Mouse (Mus musculus): ENCODE results near the gene Specc1. TPM values are rescaled to one million over a fixed set of nuclear protein-coding genes. Genes with fewer than 3 reads are reported as not detected.

Gene Specc1
- total RNA-seq, 2 experiments from 2014 or later: 10.5 to 15.9 TPM

DNA sequence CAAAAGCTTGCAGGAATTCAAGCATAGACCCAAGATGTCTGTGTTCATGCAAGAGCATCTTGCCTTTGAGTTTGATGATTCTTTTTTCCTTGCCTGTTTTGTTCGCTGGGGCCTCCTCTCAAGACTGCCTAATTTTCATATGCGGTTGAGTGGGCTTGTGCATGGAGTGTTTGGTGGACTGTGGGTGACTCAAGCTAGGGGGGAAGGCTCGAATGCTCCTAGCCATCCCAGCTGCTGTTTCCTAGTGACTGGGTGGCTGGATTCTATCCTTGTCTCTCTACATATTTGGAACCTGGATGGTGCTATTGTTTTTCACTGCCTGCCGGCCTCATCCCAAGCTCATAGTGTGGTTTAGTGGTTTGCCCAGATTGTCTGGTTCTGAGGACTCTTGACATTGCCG, 8.0 kb downstream of the Specc1 start:
- intact Hi-C loops (cut with DNase I): no loop called here
- DNase-seq: no peak

DNA sequence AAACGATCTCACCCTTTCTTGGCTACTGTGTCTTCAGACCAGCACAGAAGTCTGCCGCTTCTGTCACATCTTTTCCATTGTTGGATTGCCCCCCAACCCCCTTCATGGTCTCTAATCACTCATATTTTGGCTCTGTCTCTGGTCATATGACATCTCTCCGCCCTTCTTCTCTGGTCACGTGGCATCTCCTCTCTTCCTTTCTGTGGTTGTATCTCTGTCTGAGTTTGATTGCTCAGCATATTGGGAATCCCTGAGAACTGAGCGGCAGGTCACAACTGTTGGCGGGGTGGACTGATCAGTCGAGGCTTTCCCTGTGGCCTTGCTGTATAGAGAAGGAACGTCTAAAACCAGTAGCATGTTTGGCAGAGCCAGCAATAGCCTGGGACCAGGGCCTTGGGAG, 10.5 kb downstream of the Specc1 start:
- intact Hi-C loops (cut with DNase I): no loop called here
- no peak for DNase-seq

DNA sequence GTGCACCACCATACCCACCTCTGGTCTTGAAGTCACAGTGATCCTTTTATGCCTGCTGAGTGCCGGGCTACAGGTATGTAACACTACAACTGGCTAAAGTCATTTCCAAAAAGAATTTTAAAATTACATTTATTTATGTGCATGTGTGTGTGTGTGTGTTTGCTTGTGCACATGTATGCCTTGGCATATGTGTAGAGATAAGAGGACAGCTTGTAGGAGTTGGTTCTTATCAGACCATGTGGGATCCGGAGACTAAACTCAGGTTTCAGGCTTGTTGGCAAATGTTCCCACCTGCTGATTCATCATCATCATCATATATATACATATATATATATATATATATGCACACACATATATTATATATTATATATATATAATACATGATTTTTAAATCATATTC, 12.3 kb downstream of the Specc1 start:
- no peak for DNase-seq
- intact Hi-C loops (cut with DNase I): no loop called here

- intact Hi-C loops (cut with DNase I): no loop called here
- DNase-seq: peak in 1 of 2 experiments; percentile 19
These were observed 14.3 kb downstream of the Specc1 start for GRCm38 (mm10) chr11:61970901-61971300.

- intact Hi-C loops (cut with DNase I): no loop called here
- no peak for DNase-seq
These were observed 15.1 kb downstream of the Specc1 start for GRCm38 (mm10) chr11:61971441-61972221.

DNA sequence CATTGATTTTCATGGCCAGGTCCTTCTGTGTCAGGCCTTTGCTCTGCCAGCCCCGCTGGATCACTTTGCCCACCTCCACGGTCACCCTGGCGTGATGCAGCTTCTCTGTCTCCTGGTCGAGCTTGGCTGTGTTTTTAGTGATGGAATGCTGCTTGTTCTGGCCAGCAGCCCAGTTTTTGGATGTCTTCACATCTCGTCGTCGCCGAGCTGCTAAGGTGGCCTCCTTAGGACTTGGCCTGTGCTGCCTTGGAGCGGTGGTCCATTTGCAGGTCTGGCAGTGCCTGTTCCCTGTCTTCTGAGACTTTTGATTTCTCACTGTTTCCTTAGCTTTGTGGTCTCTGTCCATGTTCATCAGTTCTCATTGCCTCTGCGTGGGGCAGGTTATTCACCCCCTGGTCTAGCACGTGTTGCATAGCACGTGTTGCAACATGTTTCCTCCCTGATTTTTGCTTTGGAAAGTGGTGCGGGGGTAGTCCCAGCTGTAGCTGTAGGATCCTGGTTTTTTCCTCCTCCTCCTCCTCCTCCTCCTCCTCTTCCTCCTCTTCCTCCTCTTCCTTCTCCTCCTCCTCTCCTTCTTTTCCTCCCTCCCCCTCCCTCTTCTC, 17.6 kb downstream of the Specc1 start:
- no peak for DNase-seq
- intact Hi-C loops (cut with DNase I): no loop called here

GRCm38 (mm10) chr11:61975783-61976182, 19.2 kb downstream of the Specc1 start:
- intact Hi-C loops (cut with DNase I): no loop called here
- DNase-seq: no peak

DNA sequence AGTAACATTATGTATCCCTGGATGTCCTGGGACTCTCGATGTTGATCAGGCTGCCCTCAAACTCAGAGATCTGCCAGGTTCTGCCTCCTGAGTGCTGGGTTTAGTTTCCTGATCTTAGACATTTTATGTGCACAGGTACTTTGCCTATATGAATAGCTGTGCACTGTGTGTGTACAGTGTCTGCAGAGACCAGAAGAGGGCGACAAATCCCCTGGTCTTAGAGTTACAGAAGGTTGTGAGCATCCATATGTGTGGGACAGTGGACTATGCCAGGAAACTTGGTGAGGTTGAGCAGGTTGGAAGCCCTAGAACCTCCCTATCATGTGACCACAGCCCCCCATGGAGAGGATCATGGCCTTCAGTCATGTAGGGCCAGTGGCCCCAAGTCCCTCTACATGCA, 24.7 kb downstream of the Specc1 start:
- intact Hi-C loops (cut with DNase I): no loop called here
- DNase-seq: no peak

DNA sequence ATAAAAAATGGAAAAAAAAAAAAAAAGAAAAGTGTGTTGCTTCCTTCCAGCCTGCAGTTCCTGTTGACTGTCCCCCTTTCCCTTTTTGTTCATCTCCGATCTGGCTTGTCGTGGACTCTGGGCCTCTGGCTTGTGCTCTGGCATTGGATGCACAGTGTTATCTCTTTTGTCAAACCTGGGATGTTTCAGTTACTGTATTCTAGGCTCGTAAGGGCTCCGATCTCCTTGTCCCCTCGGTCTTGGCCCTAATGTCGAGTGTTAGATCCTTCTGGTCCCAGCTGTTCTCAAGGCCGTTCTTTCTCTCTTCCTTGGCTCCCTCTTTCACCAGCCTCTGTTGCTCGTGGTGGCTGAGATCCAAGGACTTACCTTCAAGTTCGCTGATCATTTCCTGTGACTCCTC, 26.3 kb downstream of the Specc1 start:
- intact Hi-C loops (cut with DNase I): no loop called here
- no peak for DNase-seq

DNA sequence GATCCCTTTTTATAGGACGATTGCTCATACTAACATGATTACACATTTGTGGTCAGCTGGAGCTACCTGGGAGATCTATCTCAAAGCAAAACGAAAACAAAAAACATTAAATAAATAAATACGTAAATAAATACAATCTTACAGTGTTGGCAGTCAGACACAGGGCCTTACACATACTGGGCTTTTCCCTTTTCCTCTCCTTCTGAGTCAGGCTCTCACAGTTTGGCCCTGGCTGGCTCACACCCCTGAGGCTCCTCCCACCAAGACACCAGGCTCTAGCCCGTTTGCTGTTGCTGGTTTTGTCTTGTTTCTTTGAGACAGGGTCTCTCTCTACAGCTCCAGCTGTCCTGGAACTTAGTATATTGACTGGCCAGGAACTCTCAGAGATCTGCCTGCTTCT, 30.4 kb downstream of the Specc1 start:
- DNase-seq: no peak
- intact Hi-C loops (cut with DNase I): no loop called here

- DNase-seq: no peak
- intact Hi-C loops (cut with DNase I): no loop called here
These were observed 33.1 kb downstream of the Specc1 start for GRCm38 (mm10) chr11:61989647-61990046.

- intact Hi-C loops (cut with DNase I): no loop called here
- DNase-seq: no peak
These were observed 35.0 kb downstream of the Specc1 start for GRCm38 (mm10) chr11:61991576-61991975.

DNA sequence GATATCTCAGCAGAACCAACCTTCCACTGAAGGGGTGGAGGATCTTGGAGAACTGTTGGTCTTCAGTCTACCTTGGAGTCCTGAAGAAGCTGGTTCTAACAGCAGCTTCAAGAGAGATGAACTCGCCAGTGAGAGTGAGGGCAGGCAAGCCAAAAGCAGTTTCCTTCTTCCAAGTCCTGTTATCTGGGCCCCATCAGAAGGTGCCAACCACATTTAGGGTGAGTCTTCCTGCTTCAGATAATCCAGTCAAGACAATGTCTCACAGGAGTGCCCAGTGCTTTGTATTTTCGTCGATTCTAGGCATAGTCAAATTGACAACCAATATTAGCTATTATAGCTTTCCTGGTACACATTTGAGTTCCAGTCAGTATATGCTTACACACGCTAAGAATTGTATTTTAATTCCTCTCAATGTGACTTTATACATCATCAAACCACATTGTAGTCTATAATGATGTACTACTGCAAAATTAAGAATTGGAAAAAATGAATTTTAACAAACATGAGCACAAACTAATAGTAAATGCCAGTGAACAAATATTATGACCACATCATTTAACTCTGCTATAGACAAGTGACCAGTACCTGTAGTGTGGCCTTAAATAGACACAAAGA, 36.2 kb downstream of the Specc1 start:
- no peak for DNase-seq
- intact Hi-C loops (cut with DNase I): no loop called here

GRCm38 (mm10) chr11:61999501-61999900, 42.9 kb downstream of the Specc1 start:
- DNase-seq: peak in 1 of 2 experiments; percentile 44
- intact Hi-C loops (cut with DNase I): no loop called here

DNA sequence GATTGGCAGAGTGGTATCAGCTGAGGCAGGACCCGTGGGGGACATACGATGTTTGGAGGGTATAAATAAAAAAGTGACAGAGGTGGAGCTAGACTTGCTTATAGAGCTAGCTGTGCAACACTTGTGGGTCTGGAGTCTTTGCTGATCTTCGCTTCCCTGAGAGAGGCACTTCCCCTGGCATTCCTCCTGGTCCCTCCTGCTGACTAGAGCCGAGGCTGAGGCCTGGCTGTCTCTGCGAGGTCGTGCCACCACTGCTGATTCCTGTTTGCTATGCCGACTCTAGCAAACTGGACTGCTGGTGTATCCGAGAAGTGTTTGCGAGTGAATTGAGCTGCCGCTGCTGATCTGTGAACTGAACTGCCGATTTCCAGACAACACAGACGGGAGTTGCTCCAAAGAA, 43.5 kb downstream of the Specc1 start:
- intact Hi-C loops (cut with DNase I): no loop called here
- no peak for DNase-seq

DNA sequence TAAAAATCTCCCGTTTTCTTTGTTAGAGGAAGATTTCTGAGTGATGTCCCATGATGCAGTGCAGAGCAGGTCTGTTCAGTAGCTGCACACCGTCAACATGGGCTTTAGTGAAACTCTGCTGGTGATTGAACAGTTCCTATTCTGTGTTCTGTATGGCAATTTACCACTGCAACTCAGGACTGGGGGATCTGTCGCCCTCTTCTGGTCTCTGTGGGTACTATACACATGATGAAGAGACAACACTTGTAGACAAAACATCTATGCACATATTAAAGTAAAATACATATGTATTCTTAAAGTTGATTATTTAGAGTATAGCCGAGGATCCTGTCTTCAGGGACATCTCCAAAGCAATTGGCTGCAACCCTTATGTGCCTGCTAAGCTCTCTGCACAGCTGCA, 45.4 kb downstream of the Specc1 start:
- intact Hi-C loops (cut with DNase I): no loop called here
- DNase-seq: no peak

GRCm38 (mm10) chr11:62004881-62005240, 48.3 kb downstream of the Specc1 start:
- intact Hi-C loops (cut with DNase I): no loop called here
- DNase-seq: no peak

DNA sequence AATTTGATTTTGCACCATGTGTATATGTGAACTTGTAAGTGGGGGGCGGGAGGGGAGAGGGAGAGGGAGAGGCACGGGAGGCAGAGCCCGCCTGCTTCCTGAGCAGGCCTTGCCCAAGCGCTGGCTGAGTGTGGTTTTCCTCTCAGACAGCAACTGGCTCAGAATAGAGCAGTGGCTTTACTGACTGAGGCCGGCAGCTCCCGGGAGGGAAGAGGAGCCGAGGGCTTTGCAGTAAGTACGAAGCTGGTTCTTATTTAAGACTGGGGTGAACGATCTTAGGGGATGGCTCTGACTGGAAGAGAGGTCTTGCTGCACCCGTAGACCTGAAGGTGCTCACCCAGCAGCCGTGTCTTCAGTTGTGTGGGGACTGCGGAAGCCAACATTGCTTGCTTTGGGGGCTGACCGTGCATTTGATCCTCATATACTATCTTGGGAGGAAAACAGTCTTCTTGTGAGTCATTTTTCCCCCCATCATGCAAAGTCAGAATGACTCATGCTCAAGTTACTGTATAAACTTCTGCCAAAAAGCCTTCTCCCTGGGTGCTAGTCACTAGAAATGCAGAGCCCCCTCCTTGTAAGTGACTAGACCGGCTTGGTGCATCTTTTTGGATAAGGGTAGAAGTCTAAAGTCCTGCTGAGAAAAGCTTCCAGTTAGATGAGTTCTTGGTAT, 48.8 kb downstream of the Specc1 start:
- peak; percentile 53 to 58 for DNase-seq
- intact Hi-C loops (cut with DNase I): no loop called here

DNA sequence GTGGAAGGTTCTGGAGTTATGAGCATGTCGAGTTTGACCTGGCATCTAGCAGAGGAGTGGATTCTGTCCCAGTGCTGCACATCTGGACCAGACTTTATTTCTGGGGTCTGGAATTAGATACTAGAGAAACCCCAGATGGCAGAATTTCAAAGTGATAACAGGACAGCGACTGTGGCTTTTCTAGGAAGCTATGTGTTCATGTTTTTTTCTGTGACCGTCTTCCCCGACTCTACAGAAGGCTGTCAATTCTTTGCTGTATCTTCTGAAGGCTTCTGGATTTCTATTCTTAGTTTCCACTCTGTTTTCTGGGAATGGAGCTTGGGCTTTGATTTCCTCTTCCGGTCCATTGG, 49.3 kb downstream of the Specc1 start:
- intact Hi-C loops (cut with DNase I): no loop called here
- DNase-seq: no peak

DNA sequence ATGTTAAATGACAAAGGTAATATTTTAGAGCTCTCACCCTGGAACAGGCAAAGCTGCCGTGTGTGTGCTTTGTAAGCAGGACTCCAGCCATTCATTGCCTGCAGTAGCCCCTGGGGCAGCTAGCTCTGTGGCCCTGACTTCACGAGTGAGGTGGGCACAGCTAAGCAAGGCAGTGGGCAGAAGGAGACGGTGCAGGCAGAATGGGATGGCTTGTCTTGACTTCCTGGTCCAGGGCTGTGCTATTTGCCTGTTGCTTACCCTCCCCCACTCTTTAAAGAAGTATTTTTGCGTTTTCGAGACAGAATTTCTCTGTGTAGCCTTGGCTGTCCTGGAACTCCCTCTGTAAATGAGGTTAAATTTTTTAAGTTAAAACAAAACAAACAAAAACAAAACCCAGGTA, 50.1 kb downstream of the Specc1 start:
- no peak for DNase-seq
- intact Hi-C loops (cut with DNase I): no loop called here

- intact Hi-C loops (cut with DNase I): no loop called here
- DNase-seq: no peak
These were observed 51.4 kb downstream of the Specc1 start for GRCm38 (mm10) chr11:62007984-62008383.
